Mouse (Mus musculus): Measurements from ENCODE around the gene Mrpl37. TPM values are rescaled to one million over a fixed set of nuclear protein-coding genes. Genes with fewer than 3 reads are reported as not detected.

Mrpl37 gene
- total and polyA plus RNA-seq, 3 experiments = 53.5 to 123 (median 53.6) TPM

GRCm38 (mm10) chr4:107058346-107058745, 8.3 kb downstream of the Mrpl37 start:
- Histone ChIP-seq H3K79me2 (replicated peaks; ENCODE audit: control insufficient read depth, extremely low read depth, insufficient read depth, poor library complexity, severe bottlenecking) (no peaks in the 10 kb centered on the region), H3K9me3 (replicated peaks; ENCODE audit: low read length) (no peaks in the 10 kb centered on the region), H3K9ac (ENCODE audit: insufficient read depth, low read depth) (no peak overlapping the region), H3K4me1 (ENCODE audit: control insufficient read depth in 1 of 2, insufficient read depth in 2 of 2) (peaks cover 0 to 5% of the 10 kb centered on the region in 2 experiments; a peak in 2 of 4 replicates), H3K4me3 (replicated peaks in 1 of 3; ENCODE audit: low read depth in 2 of 3, low read length in 2 of 3, poor library complexity in 1 of 3) (no peak overlapping the region), H3K27me3 (replicated peaks) (no peaks in the 10 kb centered on the region), H3K27ac (ENCODE audit: insufficient read depth, low read depth) (no peak overlapping the region), H3K4me2 (ENCODE audit: insufficient read depth, low read depth, poor library complexity, severe bottlenecking) (no peak overlapping the region), H3K36me3 (replicated peaks in 1 of 2; ENCODE audit: control insufficient read depth in 1 of 2, insufficient read depth in 1 of 2, low read length in 1 of 2) (peaks cover 67 to 85% of the 10 kb centered on the region in 2 experiments)
- no peak for DNase-seq (ENCODE audit: extremely low read depth)
- in situ Hi-C loops (cut with MboI; ENCODE audit: low pct_ligation_motif_present, low pct_unique_long_range_greater_than_20kb, low sequenced_read_pairs) = no loop called here
- dilution Hi-C loops (cut with MboI; ENCODE audit: extremely low pct_ligation_motif_present, extremely low pct_unique_long_range_greater_than_20kb, low sequenced_read_pairs) = no loop called here
- TF ChIP-seq SMC3 (IDR thresholded peaks at IDR 0.05; ENCODE audit: low read depth, low read length) = no peak
- no peak for TF ChIP-seq HCFC1 (IDR thresholded peaks at IDR 0.05; ENCODE audit: low read depth, low read length)
- TF ChIP-seq JUND (conservative IDR thresholded peaks at IDR 0.05; ENCODE audit: low read depth, low read length) = no peak
- no peak for TF ChIP-seq UBTF (IDR thresholded peaks at IDR 0.05; ENCODE audit: low read depth, low read length)
- no peak for TF ChIP-seq MAZ (IDR thresholded peaks at IDR 0.05; ENCODE audit: low read depth, low read length)
- no peak for TF ChIP-seq ETS1 (conservative IDR thresholded peaks at IDR 0.05; ENCODE audit: low read depth, low read length)
- TF ChIP-seq NELFE (IDR thresholded peaks at IDR 0.05; ENCODE audit: low read depth, low read length) = no peak
- no peak for TF ChIP-seq PAX5 (IDR thresholded peaks at IDR 0.05; ENCODE audit: low read length)
- TF ChIP-seq ELF1 (IDR thresholded peaks at IDR 0.05; ENCODE audit: low read depth, low read length) = no peak
- no peak for TF ChIP-seq ZKSCAN1 (IDR thresholded peaks at IDR 0.05; ENCODE audit: borderline replicate concordance, low read depth, low read length)
- TF ChIP-seq RAD21 (IDR thresholded peaks at IDR 0.05; ENCODE audit: low read depth, low read length) = no peak
- TF ChIP-seq KAT2A (IDR thresholded peaks at IDR 0.05; ENCODE audit: insufficient replicate concordance, low read length) = no peak
- TF ChIP-seq E2F4 (IDR thresholded peaks at IDR 0.05; ENCODE audit: insufficient replicate concordance, low read depth, low read length) = no peak
- no peak for TF ChIP-seq ZNF384 (IDR thresholded peaks at IDR 0.05; ENCODE audit: low read depth, low read length)
- no peak for TF ChIP-seq RCOR1 (conservative IDR thresholded peaks at IDR 0.05; ENCODE audit: low read depth, low read length)
- no peak for TF ChIP-seq MAFK (IDR thresholded peaks at IDR 0.05; ENCODE audit: insufficient replicate concordance, low read length)
- no peak for TF ChIP-seq ZC3H11A (IDR thresholded peaks at IDR 0.05; ENCODE audit: low read depth, low read length)
- TF ChIP-seq SIN3A (IDR thresholded peaks at IDR 0.05; ENCODE audit: low read length) = no peak

- in situ Hi-C loops (cut with MboI; ENCODE audit: low pct_ligation_motif_present, low pct_unique_long_range_greater_than_20kb, low sequenced_read_pairs) = no loop called here
- peaks cover 52 to 67% of the 10 kb centered on the region in 2 experiments for H3K36me3 ChIP-seq (replicated peaks in 1 of 2; ENCODE audit: control insufficient read depth in 1 of 2, insufficient read depth in 1 of 2, low read length in 1 of 2)
These were observed 10.6 kb downstream of the Mrpl37 start for GRCm38 (mm10) chr4:107056088-107056487.

More at GRCm38 (mm10) chr4:107056088-107056487, 10.6 kb downstream of the Mrpl37 start:
- H3K27ac ChIP-seq (ENCODE audit: insufficient read depth, low read depth) = no peak overlapping the region
- H3K4me3 ChIP-seq (replicated peaks in 1 of 3; ENCODE audit: low read depth in 2 of 3, low read length in 2 of 3, poor library complexity in 1 of 3) = no peak overlapping the region
- no peak for TF ChIP-seq IRF4 (IDR thresholded peaks at IDR 0.05; ENCODE audit: low read depth, low read length)
- TF ChIP-seq JUN (IDR thresholded peaks at IDR 0.05; ENCODE audit: insufficient read depth, low read depth, low read length) = no peak
- no peak for TF ChIP-seq MAFK (IDR thresholded peaks at IDR 0.05; ENCODE audit: insufficient replicate concordance, low read length)
- no peak for TF ChIP-seq USF1 (IDR thresholded peaks at IDR 0.05; ENCODE audit: low read depth, low read length)
- TF ChIP-seq MXI1 (IDR thresholded peaks at IDR 0.05; ENCODE audit: low read depth, low read length) = no peak
- no peak for TF ChIP-seq NRF1 (IDR thresholded peaks at IDR 0.05; ENCODE audit: low read depth, low read length)
- TF ChIP-seq SMC3 (IDR thresholded peaks at IDR 0.05; ENCODE audit: low read depth, low read length) = no peak
- no peak for TF ChIP-seq RCOR1 (conservative IDR thresholded peaks at IDR 0.05; ENCODE audit: low read depth, low read length)
- no peak for TF ChIP-seq UBTF (IDR thresholded peaks at IDR 0.05; ENCODE audit: low read depth, low read length)
- no peak for TF ChIP-seq CHD2 (IDR thresholded peaks at IDR 0.05; ENCODE audit: low read length)
- no peak for TF ChIP-seq MAZ (IDR thresholded peaks at IDR 0.05; ENCODE audit: low read depth, low read length)
- no peak for TF ChIP-seq SIN3A (IDR thresholded peaks at IDR 0.05; ENCODE audit: low read length)
- no peak for TF ChIP-seq BHLHE40 (IDR thresholded peaks at IDR 0.05; ENCODE audit: low read depth, low read length)
- no peak for TF ChIP-seq TBP (conservative IDR thresholded peaks at IDR 0.05; ENCODE audit: low read depth, low read length)
- no peak for TF ChIP-seq JUND (conservative IDR thresholded peaks at IDR 0.05; ENCODE audit: low read depth, low read length)
- H3K9me3 ChIP-seq (replicated peaks; ENCODE audit: low read length) = no peaks in the 10 kb centered on the region
- H3K4me1 ChIP-seq (ENCODE audit: control insufficient read depth in 1 of 2, insufficient read depth in 2 of 2) = peaks cover 7 to 28% of the 10 kb centered on the region in 2 experiments
- dilution Hi-C loops (cut with MboI; ENCODE audit: extremely low pct_ligation_motif_present, extremely low pct_unique_long_range_greater_than_20kb, low sequenced_read_pairs) = no loop called here
- no peak for DNase-seq (ENCODE audit: extremely low read depth)
- no peaks in the 10 kb centered on the region for H3K79me2 ChIP-seq (replicated peaks; ENCODE audit: control insufficient read depth, extremely low read depth, insufficient read depth, poor library complexity, severe bottlenecking)
- no peak overlapping the region for H3K9ac ChIP-seq (ENCODE audit: insufficient read depth, low read depth)
- H3K4me2 ChIP-seq (ENCODE audit: insufficient read depth, low read depth, poor library complexity, severe bottlenecking) = no peak overlapping the region
- H3K27me3 ChIP-seq (replicated peaks) = no peaks in the 10 kb centered on the region

Data from CH12.LX (cell line).